Mouse (Mus musculus) C2C12 (cell line): ENCODE data around the gene Itgb6.
A peak's percentile ranks its signal among the peaks of the same experiment; 100 is the strongest.

Source experiments
- CEBPB ChIP-seq: IDR thresholded peaks from one replicate; pipeline ENCODE4 v1.6.1; 2011; ENCODE audit warnings: low read depth, mild to moderate bottlenecking, control low read depth, moderate library complexity
- CTCF ChIP-seq: IDR thresholded peaks from one replicate; pipeline ENCODE4 v1.5.1; 2011; ENCODE audit not compliant: control insufficient read depth, insufficient read depth, insufficient read length
- FOSL1 ChIP-seq: IDR thresholded peaks from one replicate; pipeline ENCODE4 v1.8.0; 2011; ENCODE audit warnings: mild to moderate bottlenecking, low read length; ENCODE audit not compliant: poor library complexity, insufficient read depth, severe bottlenecking
- MYOD1 ChIP-seq: IDR thresholded peaks from one replicate; pipeline ENCODE4 v1.6.1; 2011; ENCODE audit warnings: low read depth; ENCODE audit not compliant: control insufficient read depth, insufficient read length
- USF1 ChIP-seq: IDR thresholded peaks from one replicate; pipeline ENCODE4 v1.6.1; 2011; ENCODE audit warnings: low read depth, mild to moderate bottlenecking, control low read depth, moderate library complexity

DNA sequence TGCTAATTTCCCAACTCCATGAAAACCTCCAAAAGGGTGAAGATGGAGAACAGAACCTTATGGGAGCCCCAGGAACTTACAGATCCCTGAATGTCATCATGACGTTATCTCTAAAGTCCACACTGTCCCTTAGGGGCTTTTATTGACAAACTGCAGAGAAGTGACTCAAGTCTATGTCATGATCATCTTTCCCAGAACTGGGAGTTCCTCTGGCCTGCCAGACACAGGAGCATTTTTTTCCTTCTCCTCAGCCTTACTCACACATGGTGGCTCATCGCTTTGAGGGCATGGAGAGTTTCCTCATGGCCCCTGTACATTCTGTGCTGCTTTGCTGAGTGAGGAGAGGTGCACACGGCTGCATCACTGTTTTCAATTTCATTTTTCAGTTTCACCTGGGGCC, 22.4 kb downstream of the Itgb6 start:
- TF ChIP-seq CTCF: no peak
- TF ChIP-seq CEBPB: peak; percentile 40
- TF ChIP-seq MYOD1: peak; percentile 48
- no peak for TF ChIP-seq USF1
- TF ChIP-seq FOSL1: peak; percentile 88
